ENCODE assay signal across 27 mouse cellular contexts in genomic region chr1:156954216-156954615, GRCm38 (mm10). TPM values are rescaled to one million over a fixed set of nuclear protein-coding genes. Genes with fewer than 3 reads are reported as not detected.
DNase-seq lines count a peak whose midpoint lies in the region; ATAC-seq lines count a peak whose summit lies in the region.
"Had no signal": no experiment of that assay in that cellular context is flagged by ENCODE, and none has a peak within 500 bp of the region (broad histone marks: within the 10 kb centered on the region; RNA-seq: fewer than 3 reads in every experiment).

No protein-coding gene starts in this region.

- DNase-seq in heart, adult 11 months, result peak; percentile 82
- DNase-seq in heart, postnatal 25 days (ENCODE audit: low spot score), result no peak
- peak; percentile 27 for DNase-seq in R1 (ENCODE audit: low read depth, low spot score)
- peak; percentile 28 for DNase-seq in testis, postnatal 10 days (ENCODE audit: low spot score)
- no peak for DNase-seq in lung, postnatal 36 days
- DNase-seq: adrenal gland, adult 2 months; adrenal gland, postnatal 10 days; adrenal gland, postnatal 25 days; B cell, adult 2 months; cerebellum, adult 11 months; cerebellum, adult 18-20 months; cerebellum, adult 9-10 months; cerebellum, postnatal 14 days; cerebellum, postnatal 36 days; embryo, embryonic 11 days; forebrain, postnatal 0 days had no signal

- no peaks in the 10 kb centered on the region for H3K4me1 ChIP-seq in forebrain, embryonic 15.5 days
- H3K4me1 ChIP-seq: embryonic facial prominence, embryonic 15.5 days; forebrain, embryonic 12.5 days had no signal

- no peak overlapping the region for H3K9ac ChIP-seq in forebrain, embryonic 15.5 days (replicated peaks)
- H3K9ac ChIP-seq: embryonic facial prominence, embryonic 13.5 days; embryonic facial prominence, embryonic 15.5 days; forebrain, embryonic 12.5 days; forebrain, postnatal 0 days had no signal

- no peak overlapping the region for H3K4me2 ChIP-seq in forebrain, embryonic 15.5 days (replicated peaks)
- H3K4me2 ChIP-seq: embryonic facial prominence, embryonic 13.5 days; embryonic facial prominence, embryonic 15.5 days; forebrain, embryonic 12.5 days had no signal

- 96% methylated on average over 12 of the region's 12 CpGs for WGBS in forebrain, embryonic 15.5 days

- H3K4me3 ChIP-seq in forebrain, embryonic 15.5 days, result no peak overlapping the region
- H3K4me3 ChIP-seq: embryonic facial prominence, embryonic 13.5 days; embryonic facial prominence, embryonic 15.5 days; erythroblast, embryonic 14.5 days; forebrain, embryonic 10.5 days; forebrain, embryonic 12.5 days had no signal

- intact Hi-C loops in heart, postnatal 25 days (cut with DNase I), result no loop called here

- no peak for ATAC-seq in forebrain, embryonic 15.5 days (replicated peaks)
- ATAC-seq: CD4-positive, CD25-positive, alpha-beta regulatory T cell, adult 4 months; forebrain, embryonic 14.5 days; forebrain, postnatal 0 days; Patski had no signal

- H3K27ac ChIP-seq in forebrain, embryonic 15.5 days (replicated peaks), result no peak overlapping the region
- H3K27ac ChIP-seq: embryonic facial prominence, embryonic 13.5 days; embryonic facial prominence, embryonic 15.5 days; forebrain, embryonic 10.5 days; forebrain, embryonic 12.5 days had no signal

- no peaks in the 10 kb centered on the region for H3K36me3 ChIP-seq in forebrain, embryonic 15.5 days
- H3K36me3 ChIP-seq: embryonic facial prominence, embryonic 13.5 days; embryonic facial prominence, embryonic 15.5 days; forebrain, embryonic 10.5 days; forebrain, embryonic 12.5 days; G1E had no signal

- no peaks in the 10 kb centered on the region for H3K27me3 ChIP-seq in forebrain, embryonic 15.5 days
- H3K27me3 ChIP-seq: CH12.LX; embryonic facial prominence, embryonic 13.5 days; embryonic facial prominence, embryonic 15.5 days; forebrain, embryonic 12.5 days had no signal

- H3K9me3 ChIP-seq in forebrain, embryonic 15.5 days, result no peaks in the 10 kb centered on the region
- H3K9me3 ChIP-seq: embryonic facial prominence, embryonic 13.5 days; embryonic facial prominence, embryonic 15.5 days; forebrain, embryonic 10.5 days; forebrain, embryonic 12.5 days; G1E had no signal

RNA-seq across cellular contexts. Expression of gene Ralgps2, which starts 14.8 kb away (rescaled TPM):
- total RNA-seq in heart, postnatal 25 days (2021), result 10 to 100 TPM in 1 of 2 experiments, 1 to 10 TPM in 1; 8.6 to 10.4 TPM
- 136 and 139 TPM in 2 replicates for polyA plus RNA-seq in forebrain, embryonic 15.5 days (2015; fragmentation: Nextera tagmentation; extraction: Ambion mirVana)

Comparison
In these comparisons a context has a peak if more than half of its experiments do, and no peak if none do; other contexts are left out.
1. DNase-seq: peak in heart, adult 11 months (single experiment), R1 (single experiment) and testis, postnatal 10 days (single experiment); none in heart, postnatal 25 days (single experiment) and lung, postnatal 36 days (single experiment).